Mouse (Mus musculus) cortical plate, adult 2 months (tissue): ENCODE measurements around the gene Arhgap15.

Source experiments
- CTCF ChIP-seq: fragments of 200-500 bp; IDR thresholded peaks from 2 replicates; pipeline ENCODE4 v1.5.1; 2011; ENCODE audit warnings: mild to moderate bottlenecking, control low read depth, low read length; ENCODE audit not compliant: insufficient read depth; ENCODE audit errors: extremely low read depth
- POLR2A ChIP-seq: fragments of 200-500 bp; IDR thresholded peaks from 2 replicates; pipeline ENCODE4 v1.6.1; 2011; ENCODE audit warnings: mild to moderate bottlenecking, low read length, control low read depth; ENCODE audit not compliant: insufficient read depth; ENCODE audit errors: extremely low read depth

GRCm38 (mm10) chr2:44356248-44356886 lies 607.7 kb downstream of the Arhgap15 start:
- TF ChIP-seq CTCF (no peak), POLR2A (no peak)
